Mouse (Mus musculus) intestine, embryonic 15.5 days (tissue): ENCODE measurements around the gene Pipox. TPM values are rescaled to one million over a fixed set of nuclear protein-coding genes. Genes with fewer than 3 reads are reported as not detected.

Experiments used
- ATAC-seq: fragments of 200-750 bp; cut with Nextera tagmentation; 2 replicates; pipeline ENCODE4 v1.8.0; 2017; ENCODE audit warnings: moderate TSS enrichment, moderate library complexity
- H3K27ac ChIP-seq: fragments of 300-500 bp; sonication (generic); 2 replicates; pipeline ENCODE4 v1.5.1; 2015; ENCODE audit warnings: mild to moderate bottlenecking, inconsistent platforms
- H3K27me3 ChIP-seq: fragments of 300-500 bp; sonication (generic); replicated peaks from 2 replicates; pipeline ENCODE4 v1.6.1; 2015; ENCODE audit warnings: inconsistent platforms
- H3K36me3 ChIP-seq: fragments of 300-500 bp; sonication (generic); 2 replicates; pipeline ENCODE4 v1.6.1; 2015; ENCODE audit warnings: inconsistent platforms
- H3K4me1 ChIP-seq: fragments of 300-500 bp; sonication (generic); replicated peaks from 2 replicates; pipeline ENCODE4 v1.6.1; 2015; ENCODE audit warnings: inconsistent platforms
- H3K4me2 ChIP-seq: fragments of 300-500 bp; sonication (generic); replicated peaks from 2 replicates; pipeline ENCODE4 v1.6.1; 2015; ENCODE audit warnings: mild to moderate bottlenecking, inconsistent platforms
- H3K4me3 ChIP-seq: fragments of 300-500 bp; sonication (generic); replicated peaks from 2 replicates; pipeline ENCODE4 v1.5.1; 2015; ENCODE audit warnings: inconsistent platforms
- H3K9ac ChIP-seq: fragments of 300-500 bp; sonication (generic); 2 replicates; pipeline ENCODE4 v1.6.1; 2015; ENCODE audit warnings: inconsistent platforms
- H3K9me3 ChIP-seq: fragments of 300-500 bp; sonication (generic); 2 replicates; pipeline ENCODE4 v1.6.1; 2016; ENCODE audit warnings: inconsistent platforms
- WGBS: fragments of 180-500 bp; shearing (Covaris S2); methylation state at CpG from one replicate; pipeline ENCODE4 v1.1.7; 2015; 5-methylcytosine and 5-hydroxymethylcytosine counted together
- polyA plus RNA-seq: library from polyadenylated mRNA; unstranded; fragments of >200 nt; fragmentation: Nextera tagmentation; extraction: Ambion mirVana; gene quantifications from 2 replicates; pipeline ENCODE4 v1.2.1, GENCODE M21; 2015

Pipox gene
- polyA plus RNA-seq, 1 experiment from 2014 or later: 29.8 TPM

GRCm38 (mm10) chr11:77836290-77836689, 57.6 kb downstream of the Pipox start:
- Histone ChIP-seq H3K4me2 (no peak overlapping the region), H3K4me3 (no peak overlapping the region), H3K36me3 (peaks cover 7% of the 10 kb centered on the region; the same call in 1 of the 2 replicates), H3K27me3 (no peaks in the 10 kb centered on the region), H3K27ac (0 out of 2 replicates have a peak overlapping the region, but pooled peaks have one; percentile 27), H3K4me1 (peaks cover 11% of the 10 kb centered on the region), H3K9me3 (no peaks in the 10 kb centered on the region), H3K9ac (no peak overlapping the region)
- WGBS: 69% methylated on average over 5 of the region's 5 CpGs
- ATAC-seq: no peak

- Histone ChIP-seq H3K9ac (no peak overlapping the region), H3K36me3 (peaks cover 7% of the 10 kb centered on the region; the same call in 1 of the 2 replicates), H3K9me3 (no peaks in the 10 kb centered on the region), H3K27ac (no peak overlapping the region), H3K4me2 (no peak overlapping the region), H3K27me3 (no peaks in the 10 kb centered on the region), H3K4me3 (no peak overlapping the region), H3K4me1 (peaks cover 11% of the 10 kb centered on the region)
- 80% methylated on average over 3 of the region's 3 CpGs for WGBS
- no peak for ATAC-seq
Observed at GRCm38 (mm10) chr11:77835109-77835508, 58.8 kb downstream of the Pipox start.

GRCm38 (mm10) chr11:77832541-77832940, 61.4 kb downstream of the Pipox start:
- 84% methylated on average over 4 of the region's 4 CpGs for WGBS
- Histone ChIP-seq H3K27me3 (no peaks in the 10 kb centered on the region), H3K36me3 (peaks cover 19% of the 10 kb centered on the region; the same call in 1 of the 2 replicates), H3K4me3 (no peak overlapping the region), H3K4me1 (peaks cover 11% of the 10 kb centered on the region), H3K9me3 (no peaks in the 10 kb centered on the region), H3K27ac (no peak overlapping the region), H3K4me2 (no peak overlapping the region), H3K9ac (no peak overlapping the region)
- ATAC-seq: no peak

DNA sequence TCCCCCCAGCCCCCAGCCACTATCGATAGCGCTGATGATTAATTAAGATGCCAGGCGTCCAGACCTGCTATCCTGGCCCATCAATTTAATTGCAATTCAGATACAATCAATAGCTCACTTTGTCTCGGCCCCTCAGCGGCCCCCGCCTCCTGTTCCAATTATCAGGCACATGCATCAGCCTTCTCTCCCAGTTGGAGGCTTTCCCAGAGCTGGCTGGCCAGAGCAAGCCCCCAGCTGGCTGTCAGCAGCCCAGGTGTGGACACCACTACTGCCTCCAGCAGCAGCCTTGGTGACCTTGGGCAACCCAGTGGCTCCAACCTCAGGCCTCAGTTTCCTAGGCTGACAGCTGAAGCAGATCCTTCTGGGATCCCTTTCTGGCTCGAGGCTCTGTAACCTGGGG, 63.0 kb downstream of the Pipox start:
- Histone ChIP-seq H3K9me3 (no peaks in the 10 kb centered on the region), H3K27ac (no peak overlapping the region), H3K36me3 (peaks cover 21% of the 10 kb centered on the region; the same call in 1 of the 2 replicates), H3K27me3 (no peaks in the 10 kb centered on the region), H3K4me2 (no peak overlapping the region), H3K4me3 (no peak overlapping the region), H3K9ac (no peak overlapping the region), H3K4me1 (no peaks in the 10 kb centered on the region; the same call in 1 of the 2 replicates)
- WGBS: 74% methylated on average over 7 of the region's 7 CpGs
- ATAC-seq: no peak

Other genes with a start within 250 kb of the Pipox start
- gene Nufip2, start 207.9 kb downstream of the Pipox start, polyA plus RNA-seq: 4.6 and 4.8 TPM in 2 replicates
- gene Cryba1, start 168.8 kb downstream of the Pipox start, polyA plus RNA-seq: 0.18 TPM in 1 of 2 replicates, not detected in the other
- 27.7 and 32.1 TPM in 2 replicates for gene Myo18a, start 130.8 kb downstream of the Pipox start, polyA plus RNA-seq
- gene Gm10277, start 106.3 kb downstream of the Pipox start, polyA plus RNA-seq: 0.93 and 1.5 TPM in 2 replicates
- gene Sez6, start 36.7 kb upstream of the Pipox start, polyA plus RNA-seq: 0.95 and 1.2 TPM in 2 replicates
- gene Phf12, start 88.7 kb upstream of the Pipox start, polyA plus RNA-seq: 12.8 and 13.5 TPM in 2 replicates
- gene Dhrs13, start 138.2 kb upstream of the Pipox start, polyA plus RNA-seq: 18.0 and 18.3 TPM in 2 replicates
- 44.0 and 44.2 TPM in 2 replicates for gene Flot2, start 143.8 kb upstream of the Pipox start, polyA plus RNA-seq
- 30.8 and 31.6 TPM in 2 replicates for gene Eral1, start 186.3 kb upstream of the Pipox start, polyA plus RNA-seq
- gene Fam222b, start 200.6 kb upstream of the Pipox start, polyA plus RNA-seq: 13.1 and 13.3 TPM in 2 replicates